Mouse (Mus musculus): ENCODE data around the gene Smarcb1. TPM values are rescaled to one million over a fixed set of nuclear protein-coding genes. Genes with fewer than 3 reads are reported as not detected.

Smarcb1 gene
- polyA plus RNA-seq, 1 experiment from 2014 or later: 103 TPM

DNA sequence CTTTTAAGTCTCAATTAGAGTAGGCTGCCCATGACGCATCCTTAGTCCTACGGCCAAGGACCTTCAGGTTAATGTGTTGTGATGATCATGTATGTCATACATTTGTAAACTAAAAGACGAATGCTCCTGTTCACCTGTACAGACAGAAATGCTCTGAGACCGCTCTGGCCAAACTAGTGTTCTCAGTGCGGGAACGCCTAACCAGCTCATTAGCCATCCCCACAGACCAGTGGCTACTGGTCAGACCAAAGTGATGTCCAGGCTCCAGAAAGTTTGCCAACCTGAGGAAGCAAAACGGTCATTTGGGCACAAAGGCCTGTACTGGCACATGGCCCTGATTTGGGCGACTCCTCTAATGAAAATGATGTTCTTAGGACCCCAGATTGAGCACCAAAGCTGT, 36.7 kb downstream of the Smarcb1 start:
- Histone ChIP-seq H3K27ac (replicated peaks in 1 of 2; ENCODE audit: control insufficient read depth in 1 of 2, insufficient read depth in 1 of 2, low read depth in 2 of 2, low read length in 2 of 2) (no peak overlapping the region), H3K36me3 (ENCODE audit: control insufficient read depth, insufficient read depth, low read length) (no peaks in the 10 kb centered on the region), H3K4me2 (ENCODE audit: low read length) (no peak overlapping the region), H3K9ac (ENCODE audit: low read length) (no peak overlapping the region), H3K4me1 (ENCODE audit: control insufficient read depth in 2 of 2, insufficient read depth in 2 of 2, low read length in 2 of 2) (peaks cover 0 to 5% of the 10 kb centered on the region in 2 experiments; a peak in 1 of 4 replicates), H3K4me3 (ENCODE audit: control insufficient read depth in 1 of 2, insufficient read depth in 1 of 2, low read depth in 1 of 2, low read length in 2 of 2) (no peak overlapping the region), H3K27me3 (ENCODE audit: control insufficient read depth, insufficient read depth, low read length) (no peaks in the 10 kb centered on the region), H3K9me3 (ENCODE audit: control insufficient read depth, low read length) (no peaks in the 10 kb centered on the region)
- ATAC-seq (ENCODE audit: insufficient number of reproducible peaks, insufficient read depth, low FRiP score, low read depth): no peak
- WGBS: 93% methylated on average over 8 of the region's 8 CpGs

DNA sequence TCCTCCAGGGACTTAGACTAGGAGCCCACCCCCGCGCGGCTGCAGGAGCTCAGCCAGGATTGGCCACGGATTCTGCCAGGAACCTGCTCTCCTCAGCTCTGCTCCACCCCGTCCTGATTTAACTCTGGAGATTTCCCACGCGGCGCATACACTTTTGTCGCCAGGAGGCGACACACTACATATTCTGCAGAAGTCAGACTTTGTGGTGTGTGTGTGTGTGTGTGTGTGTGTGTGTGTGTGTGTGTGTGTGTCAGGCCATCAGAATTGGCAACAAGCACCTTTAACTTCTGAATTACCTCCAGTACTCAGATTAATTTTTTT, 38.2 kb downstream of the Smarcb1 start:
- Histone ChIP-seq H3K36me3 (ENCODE audit: control insufficient read depth, insufficient read depth, low read length) (no peaks in the 10 kb centered on the region), H3K4me1 (ENCODE audit: control insufficient read depth in 2 of 2, insufficient read depth in 2 of 2, low read length in 2 of 2) (peaks cover 0 to 2% of the 10 kb centered on the region in 2 experiments; a peak in 1 of 4 replicates), H3K4me2 (ENCODE audit: low read length) (peak overlapping the region; percentile 33), H3K9me3 (ENCODE audit: control insufficient read depth, low read length) (no peaks in the 10 kb centered on the region), H3K4me3 (ENCODE audit: control insufficient read depth in 1 of 2, insufficient read depth in 1 of 2, low read depth in 1 of 2, low read length in 2 of 2) (no peak overlapping the region; a peak in 1 of 4 replicates), H3K9ac (ENCODE audit: low read length) (0 out of 2 replicates have a peak overlapping the region, but pooled peaks have one; percentile 12), H3K27ac (replicated peaks in 1 of 2; ENCODE audit: control insufficient read depth in 1 of 2, insufficient read depth in 1 of 2, low read depth in 2 of 2, low read length in 2 of 2) (no peak overlapping the region), H3K27me3 (ENCODE audit: control insufficient read depth, insufficient read depth, low read length) (no peaks in the 10 kb centered on the region)
- no peak; the same call in 1 of the 2 replicates for ATAC-seq (ENCODE audit: insufficient number of reproducible peaks, insufficient read depth, low FRiP score, low read depth)
- whole genome bisulfite sequencing: 1% methylated on average over 10 of the region's 10 CpGs

DNA sequence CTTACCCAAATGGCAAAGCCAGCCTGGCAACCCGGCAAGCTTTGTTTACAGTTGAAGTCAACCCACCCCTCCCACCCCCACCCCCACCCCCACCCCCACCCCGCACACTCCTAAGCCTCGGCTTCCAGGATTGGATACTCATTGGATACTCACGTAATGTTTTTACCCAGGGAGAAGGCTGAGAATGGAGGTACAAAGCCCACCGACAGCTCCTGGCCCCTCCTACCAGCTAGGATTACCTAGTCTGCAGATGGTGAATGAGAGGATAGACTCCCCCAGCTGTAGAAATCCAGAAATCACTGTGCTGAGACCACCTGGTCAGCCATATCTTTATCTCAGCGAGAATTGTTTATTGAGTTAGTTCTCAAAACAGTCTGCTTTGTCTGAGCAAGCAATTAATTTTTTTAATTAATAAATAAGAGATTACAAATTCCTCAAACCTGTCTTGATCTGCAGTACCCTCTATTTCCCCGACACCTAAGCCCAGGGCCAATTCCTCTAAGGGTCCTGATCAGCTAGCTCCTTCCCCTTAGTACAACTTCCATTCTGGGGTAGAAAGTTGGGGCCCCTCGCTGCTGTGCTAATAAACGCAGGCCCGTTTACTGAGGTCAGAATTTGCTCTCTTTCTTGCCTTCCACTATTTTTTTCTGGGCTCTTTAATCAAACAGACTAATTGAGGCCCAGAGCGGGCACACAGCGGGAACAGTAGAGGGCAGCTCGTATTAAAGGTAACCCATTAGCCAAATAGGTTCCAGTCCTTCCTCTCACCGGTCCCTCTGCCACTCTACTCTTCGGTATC, 38.8 kb downstream of the Smarcb1 start:
- no peak for ATAC-seq (ENCODE audit: insufficient number of reproducible peaks, insufficient read depth, low FRiP score, low read depth)
- WGBS: 13% methylated on average over 15 of the region's 15 CpGs
- no peaks in the 10 kb centered on the region for H3K27me3 ChIP-seq (ENCODE audit: control insufficient read depth, insufficient read depth, low read length)
- no peaks in the 10 kb centered on the region for H3K9me3 ChIP-seq (ENCODE audit: control insufficient read depth, low read length)
- peak overlapping the region; percentile 33 for H3K4me2 ChIP-seq (ENCODE audit: low read length)
- H3K9ac ChIP-seq (ENCODE audit: low read length): 0 out of 2 replicates have a peak overlapping the region, but pooled peaks have one; percentile 12
- H3K4me3 ChIP-seq (ENCODE audit: control insufficient read depth in 1 of 2, insufficient read depth in 1 of 2, low read depth in 1 of 2, low read length in 2 of 2): no peak overlapping the region; a peak in 1 of 4 replicates
- H3K4me1 ChIP-seq (ENCODE audit: control insufficient read depth in 2 of 2, insufficient read depth in 2 of 2, low read length in 2 of 2): peaks cover 0 to 2% of the 10 kb centered on the region in 2 experiments; a peak in 1 of 4 replicates
- no peaks in the 10 kb centered on the region for H3K36me3 ChIP-seq (ENCODE audit: control insufficient read depth, insufficient read depth, low read length)
- no peak overlapping the region for H3K27ac ChIP-seq (replicated peaks in 1 of 2; ENCODE audit: control insufficient read depth in 1 of 2, insufficient read depth in 1 of 2, low read depth in 2 of 2, low read length in 2 of 2)

DNA sequence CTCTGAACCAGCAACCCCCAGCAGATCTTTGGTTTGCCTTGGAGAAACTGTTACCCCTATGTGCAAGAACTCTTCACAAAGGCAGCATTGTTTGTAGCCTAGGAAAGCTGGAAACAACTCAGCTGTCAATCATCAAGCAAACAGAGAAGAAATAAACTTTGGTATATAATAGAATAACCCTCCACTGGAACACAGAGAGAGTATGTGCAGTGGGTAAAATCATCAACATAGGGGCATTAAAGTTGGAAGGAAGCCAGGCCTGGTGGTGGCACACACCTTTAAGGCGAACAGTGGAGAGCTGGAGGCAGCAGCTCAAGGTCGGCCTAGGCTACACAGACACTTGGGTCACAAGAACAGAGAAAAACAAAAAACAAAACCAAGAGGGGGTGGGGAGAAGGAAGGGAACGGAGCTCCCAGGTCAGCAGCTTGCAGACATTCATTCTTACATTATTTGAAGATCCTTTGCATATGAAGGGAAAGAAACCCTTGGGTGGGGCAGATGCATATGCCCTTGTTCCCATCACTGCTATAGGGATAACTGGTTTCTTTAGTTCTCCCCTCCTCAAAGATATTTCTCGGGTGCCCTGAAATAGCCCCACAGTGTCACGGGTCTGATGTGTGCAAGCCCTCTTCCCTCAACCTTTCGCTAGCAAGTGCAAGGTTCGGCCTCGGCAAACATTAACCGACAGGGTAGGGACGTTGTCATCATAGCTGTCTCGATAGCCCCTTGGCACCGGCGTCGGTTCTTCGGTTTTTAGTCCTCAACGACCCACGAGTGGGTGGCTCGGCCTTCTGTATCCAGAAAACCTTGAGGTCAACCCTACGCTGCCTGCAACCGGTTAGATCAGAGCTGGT, 39.6 kb downstream of the Smarcb1 start:
- Histone ChIP-seq H3K4me1 (ENCODE audit: control insufficient read depth in 2 of 2, insufficient read depth in 2 of 2, low read length in 2 of 2) (peaks cover 0 to 2% of the 10 kb centered on the region in 2 experiments; a peak in 1 of 4 replicates), H3K27ac (replicated peaks in 1 of 2; ENCODE audit: control insufficient read depth in 1 of 2, insufficient read depth in 1 of 2, low read depth in 2 of 2, low read length in 2 of 2) (peak overlapping the region in 1 of 2 experiments; percentile 24; a peak in 1 of 4 replicates), H3K4me3 (ENCODE audit: control insufficient read depth in 1 of 2, insufficient read depth in 1 of 2, low read depth in 1 of 2, low read length in 2 of 2) (no peak overlapping the region), H3K27me3 (ENCODE audit: control insufficient read depth, insufficient read depth, low read length) (no peaks in the 10 kb centered on the region), H3K36me3 (ENCODE audit: control insufficient read depth, insufficient read depth, low read length) (no peaks in the 10 kb centered on the region), H3K4me2 (ENCODE audit: low read length) (no peak overlapping the region), H3K9me3 (ENCODE audit: control insufficient read depth, low read length) (no peaks in the 10 kb centered on the region), H3K9ac (ENCODE audit: low read length) (no peak overlapping the region)
- ATAC-seq (ENCODE audit: insufficient number of reproducible peaks, insufficient read depth, low FRiP score, low read depth): no peak
- WGBS: 23% methylated on average over 20 of the region's 20 CpGs

DNA sequence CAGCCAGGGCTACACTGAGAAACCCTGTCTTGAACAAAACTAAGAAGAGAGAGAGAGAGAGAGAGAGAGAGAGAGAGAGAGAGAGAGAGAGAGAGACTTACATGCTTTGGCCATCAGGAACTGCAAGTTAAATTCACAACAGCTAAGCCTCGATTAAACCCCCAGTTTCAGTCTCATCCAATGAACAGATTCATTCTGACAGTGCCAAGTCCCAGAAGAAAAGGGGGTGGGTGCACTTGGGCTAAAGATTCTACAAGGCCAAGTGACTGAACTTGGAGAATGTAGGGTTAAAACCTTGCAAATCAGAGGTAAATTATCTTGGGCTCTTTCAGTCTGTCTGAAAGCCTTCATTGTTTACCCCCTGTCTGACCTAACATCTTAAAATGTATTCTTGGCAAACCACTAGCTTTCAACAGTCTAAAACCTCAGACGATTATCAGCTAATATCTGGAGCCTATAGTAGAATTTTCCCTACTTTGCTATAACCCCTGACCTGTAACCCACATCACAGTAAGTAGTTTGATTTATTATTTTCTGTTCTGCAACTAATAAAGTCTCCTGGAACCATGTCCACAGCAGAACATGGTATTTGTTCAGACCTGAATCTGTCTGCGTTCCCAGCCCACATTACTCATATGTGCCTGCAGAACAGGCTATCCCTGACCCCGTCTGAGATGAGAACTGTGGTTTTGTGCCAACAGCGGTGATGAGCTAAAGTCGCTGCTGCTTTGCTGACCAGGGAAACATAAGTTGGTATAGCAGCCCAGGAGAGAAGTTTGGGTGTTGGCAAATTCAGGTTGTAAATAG, 40.4 kb downstream of the Smarcb1 start:
- no peak overlapping the region for H3K4me2 ChIP-seq (ENCODE audit: low read length)
- H3K36me3 ChIP-seq (ENCODE audit: control insufficient read depth, insufficient read depth, low read length): no peaks in the 10 kb centered on the region
- H3K9me3 ChIP-seq (ENCODE audit: control insufficient read depth, low read length): no peaks in the 10 kb centered on the region
- ATAC-seq (ENCODE audit: insufficient number of reproducible peaks, insufficient read depth, low FRiP score, low read depth): no peak
- H3K9ac ChIP-seq (ENCODE audit: low read length): no peak overlapping the region
- peaks cover 0 to 2% of the 10 kb centered on the region in 2 experiments; a peak in 1 of 4 replicates for H3K4me1 ChIP-seq (ENCODE audit: control insufficient read depth in 2 of 2, insufficient read depth in 2 of 2, low read length in 2 of 2)
- H3K27ac ChIP-seq (replicated peaks in 1 of 2; ENCODE audit: control insufficient read depth in 1 of 2, insufficient read depth in 1 of 2, low read depth in 2 of 2, low read length in 2 of 2): peak overlapping the region in 1 of 2 experiments; percentile 24; a peak in 1 of 4 replicates
- H3K4me3 ChIP-seq (ENCODE audit: control insufficient read depth in 1 of 2, insufficient read depth in 1 of 2, low read depth in 1 of 2, low read length in 2 of 2): no peak overlapping the region
- no peaks in the 10 kb centered on the region for H3K27me3 ChIP-seq (ENCODE audit: control insufficient read depth, insufficient read depth, low read length)
- WGBS: 59% methylated on average over 6 of the region's 6 CpGs

DNA sequence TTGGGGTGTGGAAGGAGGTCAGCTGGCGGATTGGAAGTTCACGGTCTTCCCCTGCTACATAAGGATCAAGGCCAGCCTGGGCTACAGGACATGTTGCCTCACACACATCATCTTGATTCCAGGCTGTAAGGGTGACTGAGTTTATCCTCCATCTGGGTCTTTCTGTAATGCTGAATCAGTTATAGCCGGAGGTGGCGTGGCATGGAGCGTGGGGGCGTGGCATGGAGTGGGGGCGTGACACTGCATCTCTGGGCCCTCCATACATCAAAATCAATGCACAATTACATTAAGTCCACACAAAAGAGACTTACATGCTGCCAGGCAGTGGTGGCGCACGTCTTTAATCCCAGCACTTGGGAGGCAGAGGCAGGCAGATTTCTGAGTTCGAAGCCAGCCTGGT, 41.1 kb downstream of the Smarcb1 start:
- no peak overlapping the region for H3K9ac ChIP-seq (ENCODE audit: low read length)
- H3K9me3 ChIP-seq (ENCODE audit: control insufficient read depth, low read length): no peaks in the 10 kb centered on the region
- no peak overlapping the region for H3K27ac ChIP-seq (replicated peaks in 1 of 2; ENCODE audit: control insufficient read depth in 1 of 2, insufficient read depth in 1 of 2, low read depth in 2 of 2, low read length in 2 of 2)
- no peak overlapping the region for H3K4me2 ChIP-seq (ENCODE audit: low read length)
- 89% methylated on average over 10 of the region's 10 CpGs for WGBS
- peaks cover 0 to 2% of the 10 kb centered on the region in 2 experiments; a peak in 1 of 4 replicates for H3K4me1 ChIP-seq (ENCODE audit: control insufficient read depth in 2 of 2, insufficient read depth in 2 of 2, low read length in 2 of 2)
- no peaks in the 10 kb centered on the region for H3K36me3 ChIP-seq (ENCODE audit: control insufficient read depth, insufficient read depth, low read length)
- ATAC-seq (ENCODE audit: insufficient number of reproducible peaks, insufficient read depth, low FRiP score, low read depth): no peak
- H3K4me3 ChIP-seq (ENCODE audit: control insufficient read depth in 1 of 2, insufficient read depth in 1 of 2, low read depth in 1 of 2, low read length in 2 of 2): no peak overlapping the region
- no peaks in the 10 kb centered on the region for H3K27me3 ChIP-seq (ENCODE audit: control insufficient read depth, insufficient read depth, low read length)

DNA sequence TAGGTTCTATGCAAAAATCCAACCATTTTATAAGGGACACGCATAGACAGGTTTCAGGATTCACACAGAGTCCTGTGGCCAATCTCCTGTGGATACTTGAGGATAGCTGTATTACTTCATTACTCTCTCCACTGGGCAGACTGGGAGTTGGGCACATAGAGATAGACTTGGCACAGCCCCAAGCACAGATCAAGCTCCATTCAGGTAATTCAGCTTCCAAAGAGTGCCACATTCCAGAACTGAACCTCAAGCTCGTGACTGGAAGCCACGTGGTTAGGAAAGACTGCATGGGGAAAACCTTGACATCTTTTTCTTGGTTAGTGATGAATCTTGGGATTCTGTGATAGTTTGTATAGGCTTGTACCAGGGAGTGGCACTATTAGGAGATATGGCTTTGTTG, 42.6 kb downstream of the Smarcb1 start:
- Histone ChIP-seq H3K9ac (ENCODE audit: low read length) (no peak overlapping the region), H3K9me3 (ENCODE audit: control insufficient read depth, low read length) (no peaks in the 10 kb centered on the region), H3K36me3 (ENCODE audit: control insufficient read depth, insufficient read depth, low read length) (no peaks in the 10 kb centered on the region), H3K27ac (replicated peaks in 1 of 2; ENCODE audit: control insufficient read depth in 1 of 2, insufficient read depth in 1 of 2, low read depth in 2 of 2, low read length in 2 of 2) (no peak overlapping the region), H3K4me1 (ENCODE audit: control insufficient read depth in 2 of 2, insufficient read depth in 2 of 2, low read length in 2 of 2) (peaks cover under 1 to 2% of the 10 kb centered on the region in 2 experiments), H3K27me3 (ENCODE audit: control insufficient read depth, insufficient read depth, low read length) (no peaks in the 10 kb centered on the region), H3K4me3 (ENCODE audit: control insufficient read depth in 1 of 2, insufficient read depth in 1 of 2, low read depth in 1 of 2, low read length in 2 of 2) (no peak overlapping the region), H3K4me2 (ENCODE audit: low read length) (no peak overlapping the region)
- WGBS: 75% methylated on average over 3 of the region's 3 CpGs
- ATAC-seq (ENCODE audit: insufficient number of reproducible peaks, insufficient read depth, low FRiP score, low read depth): no peak
